Mouse (Mus musculus): ENCODE measurements around the gene Lsm8. TPM values are rescaled to one million over a fixed set of nuclear protein-coding genes. Genes with fewer than 3 reads are reported as not detected.
A peak's percentile ranks its signal among the peaks of the same experiment; 100 is the strongest.
"Not testable (repeated sequence)": the region's sequence is repeated elsewhere in the genome, so short reads cannot be mapped to it uniquely, and the experiment has no call there.

Gene Lsm8
- total RNA-seq (2021), result 10 to 100 TPM; 31.9 to 35.5 TPM

GRCm38 (mm10) chr6:18848051-18848701, at the start of gene Lsm8:
Gene Lsm8, plus strand, starts transcription at chr6:18848579.
- intact Hi-C loops (cut with DNase I), result no loop called here
- DNase-seq, result peak; percentile 98

GRCm38 (mm10) chr6:18800869-18801511, 47.4 kb upstream of the Lsm8 start:
- DNase-seq, result no peak

GRCm38 (mm10) chr6:18812623-18813022, 35.8 kb upstream of the Lsm8 start:
- intact Hi-C loops (cut with DNase I), result no loop called here
- DNase-seq, result no peak

More at GRCm38 (mm10) chr6:18800869-18801511, 47.4 kb upstream of the Lsm8 start:
- intact Hi-C loops (cut with DNase I), result no loop called here

GRCm38 (mm10) chr6:18815606-18816005, 32.8 kb upstream of the Lsm8 start:
- DNase-seq, result no peak
- intact Hi-C loops (cut with DNase I), result no loop called here

- peak; percentile 44 to 66 for DNase-seq
- intact Hi-C loops (cut with DNase I), result loop anchor here (1.0 kb wide), 1 partner anchor 418 kb away; no protein-coding TSS in a partner anchor
Measured at GRCm38 (mm10) chr6:18819343-18819742, 29.0 kb upstream of the Lsm8 start.

- DNase-seq, result no peak
- intact Hi-C loops (cut with DNase I), result loop anchor here (2.0 kb wide), 1 partner anchor 733 kb away; no protein-coding TSS in a partner anchor
Measured at GRCm38 (mm10) chr6:18820246-18820645, 28.1 kb upstream of the Lsm8 start.

GRCm38 (mm10) chr6:18822812-18823211, 25.6 kb upstream of the Lsm8 start:
- intact Hi-C loops (cut with DNase I), result no loop called here
- no peak for DNase-seq

- no peak for DNase-seq
- intact Hi-C loops (cut with DNase I), result no loop called here
Measured at GRCm38 (mm10) chr6:18832958-18833357, 15.4 kb upstream of the Lsm8 start.

- intact Hi-C loops (cut with DNase I); DNase-seq: not testable (repeated sequence)
Measured at GRCm38 (mm10) chr6:18844529-18844928, 3.9 kb upstream of the Lsm8 start.

- peak; percentile 8 to 20 for DNase-seq
- intact Hi-C loops (cut with DNase I), result not testable (repeated sequence)
Measured at GRCm38 (mm10) chr6:18845571-18845970, 2.8 kb upstream of the Lsm8 start.

- no peak for DNase-seq
- intact Hi-C loops (cut with DNase I), result no loop called here
Measured at GRCm38 (mm10) chr6:18848702-18849061, 303 bp downstream of the Lsm8 start.

- DNase-seq, result no peak
Measured at GRCm38 (mm10) chr6:18855323-18855722, 6.9 kb downstream of the Lsm8 start.

GRCm38 (mm10) chr6:18856487-18857078, 8.2 kb downstream of the Lsm8 start:
- DNase-seq, result no peak
- intact Hi-C loops (cut with DNase I), result no loop called here

More at GRCm38 (mm10) chr6:18855323-18855722, 6.9 kb downstream of the Lsm8 start:
- intact Hi-C loops (cut with DNase I), result no loop called here

- intact Hi-C loops (cut with DNase I), result no loop called here
- DNase-seq, result no peak
Measured at GRCm38 (mm10) chr6:18866018-18866417, 17.6 kb downstream of the Lsm8 start, which contains the start of gene Ankrd7. Gene Ankrd7, plus strand, starts transcription at chr6:18866318.

GRCm38 (mm10) chr6:18889030-18889429, 40.7 kb downstream of the Lsm8 start:
- no peak for DNase-seq
- intact Hi-C loops (cut with DNase I), result no loop called here

- DNase-seq, result no peak
- intact Hi-C loops (cut with DNase I), result no loop called here
Measured at GRCm38 (mm10) chr6:18894142-18894541, 45.8 kb downstream of the Lsm8 start.

Other genes with a start within 250 kb of the Lsm8 start
- gene Ankrd7, start 17.7 kb downstream of the Lsm8 start, total RNA-seq (2021), result not detected

Data from heart, postnatal 10 days (tissue).